Mouse (Mus musculus) urinary bladder, postnatal 14 days (tissue): ENCODE results near the gene Bcdin3d.

Experiments
- DNase-seq: peaks from one replicate; pipeline ENCODE4 v3.0.0; 2021; ENCODE audit warnings: low spot score

The Bcdin3d gene

DNA sequence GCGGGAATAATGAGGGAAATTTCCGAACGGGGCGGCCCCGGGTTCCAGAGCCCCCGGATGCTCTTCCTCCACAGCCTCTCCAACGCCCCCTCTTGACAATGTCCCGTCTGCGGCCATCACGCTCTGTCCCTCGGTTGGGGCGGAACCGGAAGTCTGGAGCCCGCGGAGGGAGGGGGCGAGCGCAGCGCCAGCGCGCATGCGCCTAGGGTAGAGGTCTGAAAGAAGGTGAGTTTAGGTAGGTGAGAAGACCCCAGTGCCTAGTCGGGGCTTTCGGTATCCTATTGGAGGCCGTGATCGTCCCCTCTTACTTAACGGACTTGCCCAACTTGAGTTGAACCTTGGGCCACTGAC, at the start of gene Bcdin3d:
Bcdin3d (minus strand) TSS at position 155 of the 351 bp plus-strand sequence.
- peak; percentile 87 for DNase-seq

DNA sequence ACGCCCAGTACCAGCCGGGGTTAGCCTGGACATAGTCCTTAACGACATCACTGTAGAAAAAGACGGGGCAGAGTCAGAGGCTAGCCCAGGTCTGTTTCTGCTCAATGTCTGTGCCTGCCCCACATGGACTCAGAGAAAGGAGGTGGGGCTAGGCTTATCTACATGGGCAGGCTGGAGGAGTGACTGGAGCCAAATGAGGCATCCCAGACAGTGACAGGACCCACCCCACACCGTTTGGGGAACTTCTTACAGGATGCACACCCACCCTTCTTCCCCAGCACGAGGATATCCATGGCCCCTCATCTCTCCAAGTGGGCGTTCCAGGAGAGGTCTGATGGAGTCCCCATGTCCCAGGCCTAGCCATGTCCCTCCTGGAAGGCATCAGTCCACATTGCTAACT, 45.8 kb upstream of the Bcdin3d start:
- DNase-seq, result no peak

DNA sequence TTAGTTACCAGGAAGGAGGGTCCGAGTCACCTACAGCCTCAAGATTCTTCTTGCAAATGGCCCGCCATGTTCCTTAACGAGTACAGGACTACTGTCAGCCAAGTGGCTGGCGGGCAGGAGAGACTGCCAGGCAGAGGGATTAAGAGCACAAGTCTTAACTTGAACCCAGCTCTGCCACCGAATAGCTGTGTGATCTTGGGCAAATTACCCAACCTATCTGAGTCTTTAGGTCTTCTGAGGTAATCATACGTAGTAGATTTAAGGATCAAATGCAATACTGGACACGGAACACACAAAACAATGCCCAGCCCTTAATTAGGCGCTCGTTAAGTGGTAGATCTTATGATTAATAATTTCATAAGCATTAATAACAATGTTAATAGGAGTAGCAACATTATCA, 45.1 kb upstream of the Bcdin3d start:
- no peak for DNase-seq

DNA sequence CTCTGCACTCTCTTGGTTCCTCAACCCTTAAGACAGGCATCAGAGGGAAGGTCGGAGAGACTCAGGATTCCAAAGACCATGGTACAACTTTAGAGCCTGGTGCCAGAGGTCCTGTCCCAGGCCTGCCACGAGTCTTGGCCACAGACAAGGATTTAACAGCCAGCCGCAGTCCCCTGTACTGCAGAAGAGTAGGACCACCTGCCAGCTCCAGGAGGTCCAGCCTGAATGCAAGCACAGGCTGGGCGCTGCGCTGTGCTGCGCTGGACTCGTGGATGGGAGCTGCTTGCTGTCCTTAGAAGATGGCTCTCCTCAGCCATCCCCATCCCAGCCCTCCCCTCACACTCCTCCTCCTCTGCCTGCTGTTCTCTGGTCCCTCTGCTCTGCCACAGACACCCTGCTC, 43.2 kb upstream of the Bcdin3d start:
- DNase-seq, result no peak

DNA sequence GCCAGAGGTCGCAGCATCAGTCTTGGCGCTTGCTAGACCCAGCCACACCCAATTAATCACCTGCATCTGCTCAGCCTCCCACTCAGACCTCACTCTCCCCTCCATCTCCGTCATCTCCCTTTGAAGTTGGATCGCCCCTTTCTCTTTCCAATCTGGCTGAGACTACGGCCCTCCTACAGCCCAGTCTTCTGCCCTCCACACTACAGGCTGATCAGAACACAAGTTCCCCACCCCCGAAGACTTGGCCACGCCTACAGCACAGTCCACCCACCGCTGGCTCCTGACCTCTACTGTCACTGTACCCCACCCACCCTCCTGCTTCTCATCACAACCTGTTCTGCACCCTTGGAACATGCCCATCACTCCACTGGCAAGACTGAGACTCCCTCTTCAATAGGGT, 42.2 kb upstream of the Bcdin3d start:
- DNase-seq, result no peak

DNA sequence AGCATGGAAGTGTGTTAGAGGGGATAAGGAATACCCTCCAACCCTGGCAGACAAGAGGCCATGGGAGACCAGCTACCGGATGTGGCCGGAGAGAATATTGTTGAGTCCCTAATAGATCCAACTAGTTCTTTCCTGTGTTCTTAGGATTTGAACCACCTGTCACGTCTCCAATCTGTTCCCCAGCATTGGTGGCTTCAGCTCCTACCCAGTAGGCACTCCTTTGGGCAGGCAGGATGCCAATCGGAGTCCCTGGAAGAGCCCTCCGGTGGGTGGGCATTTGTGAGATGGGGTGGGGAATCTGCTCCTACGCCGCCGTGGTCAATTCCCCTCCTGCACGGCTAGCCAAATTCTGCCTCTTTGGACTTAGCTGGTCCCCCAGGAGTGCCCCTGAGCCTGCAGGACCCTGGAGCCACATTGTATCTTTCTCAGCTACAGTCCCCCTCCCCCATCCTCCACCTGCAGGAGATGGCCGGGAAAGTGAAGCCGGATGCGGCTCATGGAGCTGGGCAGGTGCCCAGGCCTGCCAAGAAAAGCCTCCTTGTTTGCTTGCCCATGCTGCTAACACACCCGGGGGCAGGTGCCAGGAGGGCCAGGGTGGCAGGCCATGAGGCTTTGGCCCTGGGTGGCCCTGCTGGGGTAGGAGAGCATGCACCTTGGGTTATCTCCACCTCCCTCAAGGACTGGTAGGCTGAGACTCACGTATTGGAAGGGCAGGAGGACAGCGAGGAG, 37.4 kb upstream of the Bcdin3d start:
- peak; percentile 38 for DNase-seq

DNA sequence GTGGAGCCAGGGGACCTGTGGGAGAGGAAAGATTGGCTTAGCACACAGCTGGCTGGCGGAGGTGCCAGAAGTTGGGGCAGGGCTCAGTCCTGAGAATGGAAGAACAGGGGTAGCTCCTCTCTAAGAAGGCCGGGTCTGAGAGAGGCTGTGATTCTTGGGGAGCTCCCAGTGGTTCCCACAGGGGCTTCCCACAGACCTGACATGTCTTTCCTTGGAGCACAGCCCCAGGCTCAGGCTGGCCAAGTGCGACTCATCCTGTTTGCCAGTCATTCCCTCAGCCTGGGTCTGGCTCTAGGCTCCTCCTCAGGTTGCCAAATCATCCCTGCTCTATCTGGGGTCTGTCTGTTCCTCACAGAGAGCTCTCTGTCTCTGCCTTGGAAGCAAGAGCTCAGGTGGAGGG, 36.1 kb upstream of the Bcdin3d start:
- no peak for DNase-seq

DNA sequence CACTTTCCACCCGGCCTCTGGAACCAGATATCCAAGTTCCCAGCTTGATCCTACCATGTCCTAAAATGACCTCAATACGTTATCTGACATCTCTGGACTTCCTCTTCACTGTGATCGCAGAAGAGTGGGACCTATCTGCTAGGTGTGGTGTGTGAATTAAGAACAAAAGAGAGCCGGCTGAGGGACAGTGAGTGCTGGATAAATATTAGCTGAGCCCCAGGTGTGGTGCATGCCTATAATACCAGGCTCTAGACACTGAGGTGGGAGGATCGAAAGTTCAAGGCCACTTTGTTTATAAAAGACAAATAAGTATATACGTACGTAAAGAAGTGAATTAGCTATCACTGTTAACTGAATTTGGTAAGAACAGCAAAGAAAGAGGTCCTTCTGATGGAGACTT, 35.3 kb upstream of the Bcdin3d start:
- no peak for DNase-seq

DNA sequence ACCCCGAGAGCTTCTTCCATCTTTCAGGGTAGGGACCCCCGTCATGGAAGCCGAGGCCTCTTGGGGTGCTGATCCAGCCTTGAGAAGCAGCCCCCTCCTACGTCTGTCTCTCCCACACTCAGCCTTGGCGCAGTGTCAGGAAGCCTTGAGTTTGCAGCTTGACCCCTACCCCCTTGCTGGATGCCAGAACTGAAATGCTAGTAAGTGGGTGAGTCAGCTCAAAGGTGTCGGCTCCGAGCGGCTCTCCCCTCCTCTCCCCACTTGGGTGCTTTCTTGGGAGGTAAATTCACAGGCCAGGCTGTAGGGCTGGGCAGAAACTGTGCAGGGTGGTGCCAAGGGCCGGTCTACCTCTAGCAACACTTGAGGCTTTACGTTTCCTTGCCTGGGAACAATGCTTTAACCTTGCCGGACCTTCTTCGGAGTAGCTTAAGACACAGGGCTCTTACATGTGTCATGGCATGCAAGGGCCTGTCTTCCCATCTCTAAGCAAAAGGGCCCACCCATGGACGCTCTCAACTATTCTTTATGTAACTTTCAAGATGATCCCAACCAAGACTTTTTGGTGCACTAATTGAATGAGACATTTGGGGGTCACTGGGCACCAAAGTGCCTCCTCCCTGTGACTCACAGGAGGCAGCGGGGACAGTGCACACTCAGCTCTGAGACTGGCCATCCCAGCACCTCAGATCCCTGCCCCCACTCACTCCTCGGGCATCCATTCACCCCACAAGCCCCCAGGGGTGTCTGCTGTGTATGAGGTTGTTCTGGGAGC, 31.0 kb upstream of the Bcdin3d start:
- DNase-seq, result no peak

DNA sequence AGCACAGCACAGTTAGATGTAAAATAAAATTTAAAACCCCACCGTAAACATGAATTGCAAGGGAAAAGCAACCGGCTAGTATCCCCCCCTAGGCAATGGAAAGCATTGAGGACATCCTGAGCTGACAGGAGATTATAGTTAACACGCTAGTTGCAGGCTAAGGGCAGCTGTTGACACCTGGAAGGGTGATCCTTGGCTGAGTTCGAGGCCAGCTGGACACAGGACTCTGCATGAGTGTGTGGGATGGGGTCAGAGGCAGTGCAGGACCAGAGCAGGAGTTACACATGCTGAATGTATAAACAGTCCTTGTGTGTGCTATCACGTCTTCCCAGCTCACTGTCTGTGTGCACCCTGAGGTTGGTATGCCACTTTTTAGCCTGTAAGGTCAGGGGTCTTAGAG, 28.7 kb upstream of the Bcdin3d start:
- DNase-seq, result no peak

DNA sequence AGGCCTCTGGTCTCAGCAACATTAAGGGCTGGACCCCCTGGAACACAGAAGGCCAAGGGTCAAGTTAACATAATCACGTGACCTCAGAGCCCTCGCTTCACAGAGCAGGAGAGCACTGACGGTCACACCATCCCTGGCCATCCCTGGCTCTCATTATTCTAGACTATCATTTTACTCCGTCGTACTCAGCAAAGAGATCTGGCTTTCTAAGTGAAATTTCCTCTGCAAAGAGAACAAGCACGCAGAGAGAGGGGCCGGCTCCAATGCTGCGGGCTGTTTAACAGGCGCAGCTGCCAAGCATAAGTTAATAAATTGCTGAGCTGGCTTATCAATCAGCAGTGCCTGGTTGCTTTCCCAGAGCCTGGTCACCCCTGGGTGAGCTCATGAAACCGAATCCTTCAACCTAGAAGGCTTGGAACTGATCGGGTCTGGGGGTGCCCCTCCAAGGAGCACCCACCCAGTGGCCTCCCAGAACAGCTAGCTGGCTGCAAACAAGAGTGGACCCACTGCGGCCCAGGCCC, 27.8 kb upstream of the Bcdin3d start:
- DNase-seq, result peak; percentile 21

DNA sequence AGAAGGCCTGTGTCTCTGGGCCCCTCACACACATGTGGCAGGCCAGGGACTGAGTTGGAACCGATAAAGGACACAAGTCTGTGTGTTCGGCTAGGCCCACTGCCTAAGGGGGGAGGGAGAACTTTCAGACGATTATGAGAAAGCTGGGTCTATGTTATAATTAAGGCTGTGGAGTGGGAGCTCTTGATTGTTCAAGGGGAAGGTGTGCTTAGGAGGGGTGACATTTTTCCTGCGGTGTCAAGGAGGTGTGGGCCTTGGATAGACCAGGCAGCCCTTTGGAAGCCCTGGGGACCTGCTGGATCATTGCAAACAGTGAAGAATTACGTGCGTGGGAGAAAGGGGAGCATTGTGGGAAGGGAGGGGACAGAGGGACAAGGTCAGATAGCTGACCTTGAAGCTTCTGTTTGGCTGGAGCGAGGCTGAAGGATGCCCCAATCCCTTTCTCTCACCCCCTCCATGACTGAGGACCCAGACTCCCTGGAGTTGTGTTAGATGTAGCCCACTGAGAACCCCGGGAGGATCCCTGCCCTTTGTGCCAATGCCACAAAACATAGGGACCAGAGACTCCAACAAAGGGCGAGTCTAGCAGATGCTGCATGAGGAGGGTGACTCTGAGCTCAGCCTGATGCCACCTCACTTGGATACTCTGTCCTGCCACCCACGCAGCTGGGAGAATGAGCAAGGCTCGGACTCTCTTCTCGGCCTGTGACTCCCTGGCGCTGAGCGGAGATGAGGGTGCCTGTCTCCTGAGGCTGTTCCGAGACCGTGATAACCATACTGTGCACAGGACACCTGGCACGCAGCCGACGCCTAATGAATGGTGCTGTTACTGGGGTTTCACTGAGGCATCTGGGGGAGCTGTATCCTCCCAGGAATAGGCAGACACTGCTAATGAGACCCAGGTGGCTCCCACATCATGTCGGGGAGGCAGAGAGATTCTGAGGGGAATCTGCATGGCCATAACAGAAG, 27.0 kb upstream of the Bcdin3d start:
- DNase-seq, result no peak

DNA sequence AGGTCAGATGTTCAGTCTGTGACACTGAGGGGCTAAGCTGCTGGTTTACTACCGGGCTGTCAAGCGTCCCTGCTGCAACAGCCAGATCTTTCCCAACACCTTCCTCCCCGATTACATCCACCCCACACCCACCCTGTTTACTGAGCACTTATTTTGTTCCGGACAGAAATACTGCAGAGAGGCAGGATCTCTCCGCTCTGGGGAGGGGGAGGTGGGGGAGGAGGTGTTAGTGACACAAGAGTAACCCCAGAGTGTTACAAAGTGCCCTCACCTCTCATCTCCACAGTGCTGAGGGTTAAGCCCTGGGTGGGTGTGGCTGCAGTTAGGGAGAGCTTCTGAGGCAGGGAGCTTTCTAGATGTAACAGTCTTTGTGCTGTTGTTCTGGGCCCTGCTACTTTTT, 25.8 kb upstream of the Bcdin3d start:
- DNase-seq, result no peak

DNA sequence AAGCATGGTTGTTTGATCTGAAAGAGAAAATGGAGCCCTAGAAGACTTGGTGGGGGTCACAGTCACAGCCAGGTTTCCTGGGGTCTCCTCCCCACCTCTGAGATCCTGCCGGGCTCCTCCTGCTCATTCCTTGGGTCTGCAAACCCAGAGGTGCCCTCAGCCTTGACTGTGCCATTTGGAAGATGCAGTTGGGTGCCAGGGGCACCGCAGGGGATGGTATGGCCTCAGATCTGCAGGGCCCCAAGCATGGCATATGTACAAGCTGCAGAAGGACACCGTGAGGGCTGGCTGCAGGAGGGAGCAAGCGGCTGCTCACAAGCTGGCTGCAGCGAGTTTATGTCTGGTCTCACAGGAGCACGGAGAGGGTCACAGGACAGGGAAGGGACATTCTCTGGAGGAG, 25.2 kb upstream of the Bcdin3d start:
- no peak for DNase-seq

DNA sequence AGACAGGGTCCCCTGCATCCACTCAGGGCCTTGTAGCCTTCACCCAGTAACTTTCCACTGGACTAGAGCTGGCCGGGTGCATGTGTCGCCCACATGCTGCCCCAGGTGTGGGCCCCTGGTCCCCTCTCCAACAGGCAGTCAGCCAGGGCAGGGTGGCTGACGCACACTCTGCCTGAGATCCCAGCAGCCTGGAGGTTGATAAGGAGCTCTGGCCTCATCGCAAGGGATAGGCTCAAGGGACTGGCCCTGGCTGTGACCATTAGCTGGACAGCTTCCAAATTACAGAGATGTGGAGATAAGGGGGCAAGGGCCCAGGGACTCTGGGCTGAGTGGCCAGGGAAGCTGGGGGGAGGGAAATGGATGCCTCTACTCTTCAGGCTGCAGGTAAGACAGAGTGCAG, 24.3 kb upstream of the Bcdin3d start:
- peak; percentile 65 for DNase-seq

DNA sequence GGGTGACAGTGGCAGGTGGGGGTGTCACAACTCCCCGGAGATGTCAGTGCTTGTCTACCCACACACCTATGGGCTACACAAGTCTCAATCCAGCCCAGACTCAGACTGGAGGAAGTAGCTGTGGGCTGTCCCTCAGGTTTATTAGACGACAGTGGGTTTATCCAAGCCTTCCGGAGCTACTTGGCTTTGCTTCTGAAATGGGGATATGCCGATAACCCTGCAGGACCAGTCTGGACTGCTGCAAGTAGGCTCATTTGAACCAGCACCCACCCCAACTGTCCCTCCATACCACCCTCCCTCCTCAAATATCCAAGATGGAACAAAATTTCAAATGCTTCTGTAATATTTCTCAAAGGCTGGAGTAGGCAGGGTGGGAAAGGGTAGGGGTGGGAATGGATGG, 23.8 kb upstream of the Bcdin3d start:
- no peak for DNase-seq

DNA sequence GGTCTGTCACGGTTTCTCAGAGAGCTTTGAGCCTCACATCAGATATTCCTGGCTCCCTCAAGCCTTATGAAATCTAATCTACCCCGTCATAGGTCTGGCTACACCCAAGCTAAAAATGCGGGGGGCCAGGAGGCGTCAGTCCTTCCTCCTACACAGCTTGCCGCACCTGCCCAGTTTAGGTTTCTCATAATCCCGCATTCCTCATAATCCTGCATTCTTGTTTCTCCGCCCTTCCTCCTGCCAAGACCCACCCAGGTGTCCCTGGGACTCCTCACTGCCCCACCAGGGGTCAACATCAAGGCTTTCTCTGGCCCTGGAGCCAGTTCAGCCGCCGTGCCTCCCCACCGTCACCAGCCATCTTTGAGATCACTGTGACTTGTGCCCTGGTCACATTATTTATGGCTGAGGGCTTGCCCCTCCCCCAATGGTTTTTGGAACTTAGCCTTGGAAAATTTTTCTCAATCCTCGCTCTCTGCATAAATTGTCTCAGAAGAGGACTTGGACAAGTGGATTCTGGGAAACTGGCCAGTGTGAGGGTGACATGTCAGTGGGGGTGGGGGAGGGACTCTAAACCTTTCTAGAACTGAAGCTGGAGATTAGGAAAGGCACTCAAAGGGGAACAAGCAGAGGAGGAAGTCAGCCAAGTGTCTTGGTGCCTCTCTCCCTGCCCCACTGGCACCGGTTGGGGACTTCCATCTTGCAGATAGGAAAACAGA, 23.2 kb upstream of the Bcdin3d start:
- DNase-seq, result peak; percentile 49

DNA sequence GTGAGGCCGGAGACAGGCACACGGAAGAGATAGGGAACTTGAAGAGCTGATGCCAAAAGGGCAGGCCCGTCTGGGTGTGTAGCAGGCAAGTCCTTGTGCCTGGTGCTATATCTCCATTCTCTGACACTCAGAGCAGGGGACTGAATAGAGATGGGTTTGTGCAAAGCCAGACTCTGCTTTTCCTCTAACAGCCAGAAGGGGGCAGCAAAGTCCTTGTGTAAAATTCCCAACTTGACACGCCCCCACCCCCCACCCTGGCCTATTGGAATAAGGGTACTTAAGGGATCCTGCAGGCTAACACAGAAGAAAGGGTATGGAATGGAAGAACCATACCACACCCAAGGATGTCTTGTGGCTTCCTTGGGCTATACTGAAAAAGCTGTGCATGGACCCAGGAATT, 22.5 kb upstream of the Bcdin3d start:
- DNase-seq, result peak; percentile 33

DNA sequence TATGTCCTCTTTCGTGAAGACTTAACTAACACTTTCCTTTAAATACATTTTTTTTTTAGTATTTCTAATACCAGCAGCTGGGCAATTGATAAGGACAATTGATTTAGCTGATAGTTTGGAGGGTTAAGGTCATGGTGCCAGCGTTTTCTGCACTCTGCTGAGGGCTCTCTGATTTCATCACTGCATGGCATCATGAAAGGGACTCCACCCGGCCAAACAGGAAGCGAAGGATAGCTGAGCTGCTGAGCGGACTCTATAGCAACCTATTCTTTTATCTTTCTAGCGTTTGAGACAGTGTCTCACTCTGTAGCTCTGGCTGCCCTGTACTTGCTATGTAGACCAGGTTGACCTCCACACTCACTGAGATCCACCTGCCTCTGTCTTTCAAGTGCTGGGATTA, 10.2 kb upstream of the Bcdin3d start:
- DNase-seq, result no peak

DNA sequence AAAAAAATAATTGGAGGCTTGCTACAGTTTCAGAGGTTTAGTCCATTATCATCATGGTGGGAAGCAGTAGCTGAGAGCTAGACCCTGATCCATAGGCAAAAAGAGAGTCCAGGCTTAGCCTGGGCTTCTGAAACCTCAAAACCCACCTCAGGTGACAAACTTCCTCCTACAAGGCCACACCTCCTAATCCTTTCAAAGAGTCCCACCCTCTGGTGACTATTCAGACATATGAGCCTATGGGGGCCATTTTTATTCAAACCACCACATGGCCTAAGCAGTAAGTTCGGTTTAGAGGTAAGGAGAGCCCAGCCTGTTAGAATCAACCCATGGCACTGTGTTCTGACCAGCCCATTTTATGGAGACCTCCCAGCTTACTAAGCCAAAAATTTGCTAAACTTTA, 1.3 kb upstream of the Bcdin3d start:
- DNase-seq, result no peak

DNA sequence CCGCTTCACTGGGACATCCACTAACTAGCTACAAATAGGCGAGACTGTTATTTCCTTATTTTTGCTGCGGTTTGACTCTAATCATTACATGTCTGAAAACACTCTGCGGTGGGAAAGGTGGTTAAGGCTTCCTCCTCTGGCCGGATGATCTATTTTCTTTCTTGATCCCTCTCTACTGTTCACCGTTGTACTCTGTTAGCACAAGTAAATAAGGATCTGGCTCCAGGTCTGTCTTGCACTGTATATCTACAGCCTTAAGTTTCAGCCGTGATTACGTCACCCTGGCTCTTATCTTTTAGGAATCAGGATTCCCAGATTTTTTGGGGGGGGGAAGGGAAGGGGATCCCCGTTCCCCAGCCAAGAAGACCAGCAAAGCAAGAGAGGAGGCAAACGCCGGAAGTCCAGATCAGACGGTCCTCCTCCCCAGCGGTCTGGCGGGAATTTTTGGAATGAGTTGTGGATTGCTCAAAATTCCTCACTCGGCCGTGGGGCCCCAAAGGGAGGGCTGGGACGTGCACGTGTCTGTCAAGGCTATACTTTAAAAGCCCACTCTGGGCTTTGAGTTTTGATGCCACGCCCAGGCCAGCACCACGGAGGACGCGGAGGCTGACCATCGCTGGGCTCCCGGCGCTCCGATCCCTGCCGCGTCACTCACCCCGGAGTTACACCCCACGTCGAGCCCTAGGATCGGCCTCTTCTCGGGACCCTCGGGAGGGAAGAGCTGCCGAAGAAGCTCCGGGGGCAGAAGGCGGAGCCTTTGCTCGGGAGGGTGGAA, 542 bp downstream of the Bcdin3d start:
- peak; percentile 68 for DNase-seq
